Mouse (Mus musculus) left cerebral cortex, postnatal 25 days (tissue): ENCODE results near the gene Flnb. TPM values are rescaled to one million over a fixed set of nuclear protein-coding genes. Genes with fewer than 3 reads are reported as not detected.

Experiments
- DNase-seq, 2 experiments: peaks; one replicate each; pipeline ENCODE4 v3.0.0; 2022; ENCODE audit warnings: low spot score in 2 of 2, mixed read lengths in 1 of 2
- intact Hi-C: fragments of 180-260 bp; cut with DNase I; formaldehyde crosslinking; loops from one replicate; pipeline ENCODE4 v1.15.1; 2025
- total RNA-seq, 2 experiments: library from RNA; stranded (reverse); gene quantifications; 2 replicates each; pipeline ENCODE4 v1.2.3; 2021

The Flnb gene
- total RNA-seq, 2 experiments from 2014 or later = 30.6 to 44.1 TPM

DNA sequence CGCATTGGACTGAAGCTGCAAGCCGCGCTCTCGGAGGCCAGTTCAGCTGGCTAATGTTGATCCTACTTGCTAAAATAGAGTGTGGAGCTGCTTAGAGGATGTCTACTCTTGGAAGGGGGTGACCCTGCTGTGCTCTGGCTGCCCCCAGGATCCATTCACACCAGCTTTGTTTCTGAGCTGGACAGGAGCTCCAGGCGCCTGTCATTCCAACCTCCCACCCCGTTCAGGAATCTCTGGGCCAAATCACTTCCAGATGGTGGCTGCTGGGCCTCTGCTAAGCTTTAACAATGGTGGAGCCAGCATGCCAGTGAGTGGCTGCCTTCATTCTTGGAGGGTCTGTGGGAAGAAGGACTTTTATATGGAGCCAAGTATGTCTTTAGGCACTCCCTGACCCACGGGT is 4.9 kb downstream of the Flnb start:
- intact Hi-C loops = loop anchor here (2.0 kb wide), 1 partner anchor 20 kb away; no protein-coding TSS in a partner anchor
- no peak for DNase-seq

DNA sequence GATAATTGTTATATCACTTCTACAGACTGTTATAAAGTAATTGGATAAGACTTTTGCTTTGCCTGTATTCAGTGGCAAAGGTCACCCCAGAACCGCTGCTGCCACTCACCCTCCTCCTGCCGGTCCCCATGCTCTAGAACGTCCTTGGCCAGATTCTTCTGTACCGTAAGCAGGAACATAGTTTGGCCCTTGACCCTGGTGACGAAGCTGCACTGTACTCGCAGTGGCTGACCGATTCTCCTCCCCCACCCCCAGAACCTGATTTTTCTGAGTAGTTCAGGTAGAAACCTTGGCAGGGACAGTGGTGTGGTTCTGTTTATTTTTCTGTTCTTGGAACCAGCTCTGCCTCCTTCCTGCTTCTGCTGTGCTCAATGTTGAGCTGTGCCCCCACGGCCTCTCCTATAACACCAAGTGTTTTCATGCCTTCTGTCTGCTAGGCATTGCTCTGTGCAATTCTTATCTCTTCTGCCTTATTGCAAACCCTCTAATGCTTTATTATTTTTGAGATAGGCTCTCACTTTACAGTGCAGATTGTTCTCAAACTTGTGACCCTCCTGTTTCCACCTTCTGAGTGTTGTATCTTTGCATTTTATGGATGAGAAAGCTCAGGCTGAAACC is 7.0 kb downstream of the Flnb start:
- no peak for DNase-seq
- intact Hi-C loops = no loop called here

GRCm38 (mm10) chr14:7826151-7826937 is 8.6 kb downstream of the Flnb start:
- intact Hi-C loops = no loop called here
- DNase-seq = peak; percentile 30 to 36

DNA sequence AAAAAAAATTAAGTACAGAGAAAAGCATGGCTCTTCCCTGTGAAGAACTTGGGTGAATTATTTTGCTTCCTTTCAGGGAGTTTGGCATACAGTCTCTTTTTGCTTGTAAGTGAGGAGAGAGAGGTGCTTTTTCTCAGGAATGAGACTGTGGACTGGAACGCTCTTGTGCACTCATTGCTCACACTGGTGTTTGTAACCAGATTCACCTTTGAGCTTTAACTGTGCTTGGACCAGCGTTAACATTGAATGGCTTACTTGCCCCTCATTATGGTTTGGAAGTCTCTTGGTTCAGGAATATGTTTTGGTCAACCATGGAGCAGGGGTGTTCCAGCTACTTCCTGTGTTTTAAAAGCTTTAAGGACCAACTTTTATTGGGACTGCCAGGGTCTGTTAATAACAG is 11.4 kb downstream of the Flnb start:
- DNase-seq = no peak
- intact Hi-C loops = no loop called here

DNA sequence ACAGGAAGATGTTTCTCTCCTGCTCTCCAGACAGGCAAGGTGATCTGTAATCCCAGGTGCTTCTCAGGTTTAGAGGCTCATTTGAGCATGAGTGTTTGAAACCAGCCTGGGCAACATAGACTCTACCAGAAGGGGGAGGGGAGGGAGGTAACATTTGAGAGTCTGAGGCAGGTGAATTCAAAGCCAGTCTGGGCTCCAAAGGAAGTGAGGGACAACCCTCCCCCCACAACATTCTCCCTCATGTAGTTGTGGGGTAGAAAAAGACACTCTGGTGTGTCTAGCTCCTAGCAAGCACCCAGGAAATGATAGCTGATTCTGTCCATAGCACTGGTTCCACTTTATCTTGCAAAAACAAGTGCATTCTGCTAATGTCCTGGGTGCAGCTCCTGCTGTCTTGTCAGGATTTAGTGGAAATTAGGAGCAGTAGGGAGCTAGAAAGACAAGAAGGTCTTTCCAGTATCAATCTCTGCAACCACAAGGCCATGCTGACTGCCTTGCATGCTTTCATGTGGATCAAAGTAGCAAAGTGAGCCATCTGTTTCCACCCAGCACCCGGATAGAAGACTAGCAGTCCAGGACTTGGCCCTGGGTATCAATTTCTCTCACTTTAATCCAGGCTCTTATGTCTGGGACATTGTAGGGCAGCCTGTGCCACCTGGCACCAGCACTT is 14.1 kb downstream of the Flnb start:
- DNase-seq = no peak
- intact Hi-C loops = no loop called here

DNA sequence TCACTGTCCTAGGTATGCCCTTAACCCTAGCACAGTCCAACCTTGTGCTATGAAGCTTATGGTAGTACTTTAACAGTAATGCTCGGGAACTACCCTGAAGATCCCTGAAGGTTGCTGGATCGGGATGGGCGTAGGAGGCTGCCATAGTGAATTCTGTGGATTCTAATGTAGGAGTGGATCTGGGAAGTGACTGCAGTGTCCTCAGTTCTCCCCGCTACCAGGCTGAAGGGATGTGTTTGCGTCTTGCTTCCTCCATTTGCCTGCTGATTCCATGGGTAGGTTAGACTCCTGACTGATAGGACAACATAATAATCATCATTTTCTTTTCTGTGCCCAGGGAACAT is 14.7 kb downstream of the Flnb start:
- intact Hi-C loops = no loop called here
- peak in 1 of 2 experiments; percentile 64 for DNase-seq

DNA sequence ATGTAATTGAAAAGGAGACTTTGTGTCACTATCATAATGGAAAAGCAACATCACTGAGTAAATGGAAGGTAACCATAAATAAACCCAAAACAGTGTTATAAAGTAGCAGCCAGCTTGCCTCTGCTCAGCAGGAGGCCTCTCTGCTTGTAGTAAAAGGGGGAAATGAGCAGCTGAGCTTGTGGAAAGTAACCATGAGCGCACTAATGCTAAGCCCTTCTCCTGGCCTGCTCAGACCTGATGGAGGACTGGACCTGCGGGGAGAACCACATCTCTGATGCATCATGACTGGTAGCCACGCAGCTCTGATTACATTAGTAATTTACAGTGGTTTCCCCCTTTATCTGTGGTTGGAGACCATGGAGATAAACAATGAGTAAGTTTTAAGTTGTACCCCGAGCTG is 15.7 kb downstream of the Flnb start:
- intact Hi-C loops = no loop called here
- DNase-seq = no peak

GRCm38 (mm10) chr14:7838564-7839089 is 20.9 kb downstream of the Flnb start:
- intact Hi-C loops = no loop called here

DNA sequence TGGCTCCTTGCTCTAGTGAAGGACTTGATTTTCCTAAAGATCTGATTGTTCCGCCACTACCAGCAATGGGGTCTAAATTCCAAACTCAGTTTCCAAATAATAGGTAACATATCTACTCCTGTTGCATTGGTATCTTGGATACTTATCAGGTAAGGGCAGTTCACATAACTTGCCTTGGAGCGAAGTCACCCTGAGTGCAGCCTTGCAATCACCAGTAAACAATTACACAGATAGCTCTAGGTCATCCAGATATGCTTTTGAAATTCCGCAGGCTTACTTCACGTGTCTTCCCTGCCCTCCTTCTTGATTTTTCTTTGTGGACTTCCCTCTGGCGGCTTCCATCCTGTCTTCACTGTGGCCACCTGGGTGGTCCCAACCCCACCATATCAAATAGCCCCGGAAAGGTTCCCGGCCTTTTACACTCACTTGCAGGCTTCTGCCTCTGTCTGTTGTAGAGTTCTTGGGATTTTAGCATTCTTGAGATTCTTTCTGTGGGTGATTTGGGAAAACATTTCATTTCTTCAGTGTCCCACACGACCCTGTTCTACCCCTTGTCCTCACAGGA is 22.3 kb downstream of the Flnb start:
- intact Hi-C loops = no loop called here

More at GRCm38 (mm10) chr14:7838564-7839089, 20.9 kb downstream of the Flnb start:
- DNase-seq = no peak

GRCm38 (mm10) chr14:7842631-7843332 is 25.0 kb downstream of the Flnb start:
- intact Hi-C loops = loop anchor here (2.0 kb wide), 1 partner anchor 20 kb away; no protein-coding TSS in a partner anchor
- DNase-seq = no peak

More for the DNA sequence above, 22.3 kb downstream of the Flnb start:
- no peak for DNase-seq

DNA sequence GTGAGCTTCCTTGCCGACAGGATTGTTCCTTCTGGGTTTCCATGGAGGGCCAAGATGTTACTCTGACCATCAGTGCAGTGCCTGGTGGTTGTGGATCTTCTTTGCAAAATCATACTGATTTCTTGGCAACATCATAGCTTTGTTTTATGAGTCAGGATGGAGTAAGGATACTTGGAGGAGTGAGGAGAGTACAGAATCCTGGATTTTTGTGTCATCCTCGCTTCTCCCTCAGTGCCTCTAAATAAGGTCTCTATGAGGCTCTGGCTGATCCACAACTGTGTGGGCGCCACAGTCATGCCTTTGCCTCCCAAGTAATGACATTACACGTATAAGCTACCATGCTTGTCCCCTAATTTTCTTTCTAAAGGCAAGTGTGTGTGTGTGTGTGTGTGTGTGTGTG is 28.9 kb downstream of the Flnb start:
- DNase-seq = peak in 1 of 2 experiments; percentile 68
- intact Hi-C loops = no loop called here

DNA sequence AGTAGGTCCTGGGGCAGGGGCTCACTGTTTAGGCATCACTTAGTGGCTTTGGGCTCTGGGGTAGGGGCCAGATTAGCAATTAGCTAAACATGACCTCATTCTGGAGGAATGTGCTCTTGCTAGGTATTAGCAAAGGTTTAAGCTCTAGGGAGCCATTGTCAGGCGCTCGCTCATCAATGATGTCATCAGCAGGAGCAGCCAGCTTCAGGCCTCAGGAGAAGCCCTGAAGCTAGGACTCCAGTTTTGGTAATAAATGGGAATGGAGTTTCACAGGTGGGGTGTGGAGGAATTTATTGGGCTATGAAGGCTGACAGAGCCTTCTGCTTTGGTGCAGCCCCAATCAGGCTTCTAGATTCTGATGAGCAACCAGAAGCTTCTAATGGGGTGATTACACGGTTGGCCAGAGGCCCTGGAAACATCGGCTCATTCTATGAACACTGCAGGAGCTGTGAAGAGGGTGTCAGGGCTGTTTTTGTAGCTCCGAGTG is 30.0 kb downstream of the Flnb start:
- intact Hi-C loops = no loop called here
- no peak for DNase-seq

DNA sequence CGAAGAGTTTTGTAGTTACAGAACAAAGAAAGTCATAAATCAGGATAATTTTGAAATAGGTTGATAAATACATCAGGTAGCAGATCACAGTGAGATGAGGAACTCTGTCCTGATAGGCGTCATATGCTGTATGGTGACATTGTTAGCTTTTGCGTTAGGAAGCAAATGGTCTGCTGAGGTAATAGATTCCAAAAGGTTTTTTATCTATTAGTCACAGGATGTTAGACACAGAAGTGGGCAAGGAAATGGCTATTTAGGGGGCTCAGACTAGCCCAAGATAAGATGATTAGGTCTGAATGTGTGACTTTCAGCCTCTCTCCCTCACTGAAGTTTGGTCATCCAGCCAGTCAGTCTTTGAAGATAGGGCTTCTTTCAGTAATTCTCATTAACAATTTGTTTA is 33.2 kb downstream of the Flnb start:
- no peak for DNase-seq
- intact Hi-C loops = no loop called here

DNA sequence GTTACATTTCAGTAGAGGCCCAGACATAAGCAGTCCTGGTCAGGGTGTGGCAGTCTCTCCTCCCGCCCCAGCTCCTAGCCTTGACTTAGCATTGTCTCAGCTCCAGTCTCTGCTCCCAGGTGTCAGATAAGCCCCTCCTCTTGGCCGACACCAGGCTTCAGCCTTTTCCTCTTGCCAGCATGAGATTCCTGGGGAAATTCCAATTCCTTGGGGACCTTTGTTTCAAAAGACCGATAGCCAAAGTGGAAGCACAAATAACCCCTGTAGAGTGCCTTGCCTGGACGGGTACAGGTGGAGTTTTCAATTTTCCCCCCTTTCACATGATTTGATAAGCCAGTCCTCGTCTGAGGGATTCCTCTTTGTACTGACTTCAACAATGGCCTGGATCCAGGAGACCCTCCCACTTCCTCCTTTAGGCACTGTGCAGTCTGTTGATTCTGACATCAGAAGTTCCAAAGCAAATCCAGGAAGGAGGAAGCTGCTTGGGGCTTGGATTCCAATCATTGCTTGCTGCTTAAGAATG is 33.8 kb downstream of the Flnb start:
- intact Hi-C loops = no loop called here
- no peak for DNase-seq

DNA sequence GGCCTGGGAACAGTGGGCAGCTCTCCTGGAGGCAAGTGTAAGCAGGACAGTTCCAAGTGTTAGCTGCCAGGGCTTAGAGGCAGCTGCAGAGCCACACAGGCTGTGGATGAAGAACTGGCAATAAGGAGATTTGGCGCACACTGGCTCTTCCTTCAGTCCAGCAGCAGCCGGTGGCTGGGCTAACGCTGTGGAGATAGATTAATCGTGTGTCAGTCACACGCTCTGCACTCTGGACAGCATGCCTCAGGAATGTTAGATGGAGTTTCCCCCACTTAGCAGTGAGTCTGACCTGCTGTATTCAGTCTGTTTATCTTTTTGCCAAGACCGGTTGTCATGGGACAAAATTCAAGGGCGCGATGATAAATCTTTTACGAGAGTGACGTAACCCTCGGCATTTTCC is 35.9 kb downstream of the Flnb start:
- no peak for DNase-seq
- intact Hi-C loops = loop anchor here (2.0 kb wide), 1 partner anchor 35 kb away; no protein-coding TSS in a partner anchor

GRCm38 (mm10) chr14:7854366-7854765 is 36.6 kb downstream of the Flnb start:
- peak in 1 of 2 experiments; percentile 59 for DNase-seq
- intact Hi-C loops = loop anchor here (2.0 kb wide), 1 partner anchor 36 kb away; no protein-coding TSS in a partner anchor

GRCm38 (mm10) chr14:7855101-7855500 is 37.3 kb downstream of the Flnb start:
- no peak for DNase-seq
- intact Hi-C loops = loop anchor here (2.0 kb wide), 1 partner anchor 36 kb away; no protein-coding TSS in a partner anchor

GRCm38 (mm10) chr14:7855501-7855900 is 37.7 kb downstream of the Flnb start:
- DNase-seq = no peak
- intact Hi-C loops = loop anchor here (2.0 kb wide), 1 partner anchor 37 kb away; no protein-coding TSS in a partner anchor

GRCm38 (mm10) chr14:7856348-7856747 is 38.6 kb downstream of the Flnb start:
- intact Hi-C loops = no loop called here
- no peak for DNase-seq
